Mouse (Mus musculus) limb, embryonic 12.5 days (tissue): Measurements from ENCODE around the gene Gm10670. TPM values are rescaled to one million over a fixed set of nuclear protein-coding genes. Genes with fewer than 3 reads are reported as not detected.
"Not testable (repeated sequence)": the region's sequence is repeated elsewhere in the genome, so short reads cannot be mapped to it uniquely, and the experiment has no call there.

Experiments used
- ATAC-seq: fragments of 200-750 bp; cut with Nextera tagmentation; 2 replicates; pipeline ENCODE4 v1.8.0; 2017; ENCODE audit warnings: low read depth, moderate TSS enrichment; ENCODE audit not compliant: insufficient number of reproducible peaks, insufficient read depth, low FRiP score, low TSS enrichment
- H3K27ac ChIP-seq: fragments of 300-500 bp; sonication (generic); 2 replicates; pipeline ENCODE4 v1.5.1; 2016; ENCODE audit warnings: mild to moderate bottlenecking, moderate library complexity
- H3K27me3 ChIP-seq: fragments of 300-500 bp; sonication (generic); 2 replicates; pipeline ENCODE4 v1.6.1; 2016; ENCODE audit warnings: mild to moderate bottlenecking, moderate library complexity
- H3K36me3 ChIP-seq: fragments of 300-500 bp; sonication (generic); 2 replicates; pipeline ENCODE4 v1.6.1; 2016; ENCODE audit warnings: mild to moderate bottlenecking, moderate library complexity
- H3K4me1 ChIP-seq: fragments of 300-500 bp; sonication (generic); replicated peaks from 2 replicates; pipeline ENCODE4 v1.6.1; 2016
- H3K4me2 ChIP-seq: fragments of 300-500 bp; sonication (generic); 2 replicates; pipeline ENCODE4 v1.6.1; 2016; ENCODE audit warnings: mild to moderate bottlenecking, moderate library complexity
- H3K4me3 ChIP-seq: fragments of 300-500 bp; sonication (generic); replicated peaks from 2 replicates; pipeline ENCODE4 v1.5.1; 2016; ENCODE audit warnings: mild to moderate bottlenecking
- H3K9ac ChIP-seq: fragments of 300-500 bp; sonication (generic); replicated peaks from 2 replicates; pipeline ENCODE4 v1.6.1; 2016; ENCODE audit warnings: mild to moderate bottlenecking, moderate library complexity
- H3K9me3 ChIP-seq: fragments of 300-500 bp; sonication (generic); 2 replicates; pipeline ENCODE4 v1.6.1; 2016; ENCODE audit warnings: mild to moderate bottlenecking, moderate library complexity
- WGBS: fragments of 180-500 bp; shearing (Covaris S2); methylation state at CpG from one replicate; pipeline ENCODE4 v1.1.7; 2016; 5-methylcytosine and 5-hydroxymethylcytosine counted together
- polyA plus RNA-seq: library from polyadenylated mRNA; unstranded; fragments of >200 nt; fragmentation: Nextera tagmentation; extraction: Ambion mirVana; gene quantifications from 2 replicates; pipeline ENCODE4 v1.2.1, GENCODE M21; 2016

The Gm10670 gene
- polyA plus RNA-seq, result not detected in 2 replicates

GRCm38 (mm10) chr7:20474825-20475224 lies at the start of gene Gm10670:
Gene Gm10670, minus strand, starts transcription at chr7:20474925.
- not testable (repeated sequence) for ATAC-seq

GRCm38 (mm10) chr7:20510434-20510833 lies 35.7 kb upstream of the Gm10670 start, which contains the start of gene Vmn1r103:
Gene Vmn1r103, minus strand, starts transcription at chr7:20510534.
- H3K27ac ChIP-seq, ATAC-seq, H3K9me3 ChIP-seq, H3K27me3 ChIP-seq, H3K4me1 ChIP-seq, H3K36me3 ChIP-seq, H3K4me3 ChIP-seq, H3K4me2 ChIP-seq, H3K9ac ChIP-seq: not testable (repeated sequence)
- no CpG with 5 or more reads among the region's 3 CpGs for WGBS

More at GRCm38 (mm10) chr7:20474825-20475224, at the start of gene Gm10670:
- not testable (repeated sequence) for H3K4me2 ChIP-seq, H3K36me3 ChIP-seq, H3K9me3 ChIP-seq, H3K27ac ChIP-seq, H3K27me3 ChIP-seq, H3K4me3 ChIP-seq, H3K4me1 ChIP-seq, H3K9ac ChIP-seq
- no CpG with 5 or more reads among the region's 5 CpGs for WGBS

GRCm38 (mm10) chr7:20442493-20442892 lies 32.2 kb downstream of the Gm10670 start, which contains the start of gene Vmn1r101:
Gene Vmn1r101, minus strand, starts transcription at chr7:20442593.
- not testable (repeated sequence) for H3K4me2 ChIP-seq, H3K9ac ChIP-seq, H3K27me3 ChIP-seq, H3K4me1 ChIP-seq, ATAC-seq, H3K9me3 ChIP-seq, H3K27ac ChIP-seq, H3K36me3 ChIP-seq, H3K4me3 ChIP-seq
- WGBS, result no CpG with 5 or more reads among the region's 2 CpGs

Other genes starting within 250 kb of the Gm10670 start
- not detected in 2 replicates for gene Gm4498, start 241.1 kb downstream of the Gm10670 start, polyA plus RNA-seq
- gene Gm5890, start 212.1 kb downstream of the Gm10670 start, polyA plus RNA-seq, result not detected in 2 replicates
- gene Gm4133, start 140.9 kb downstream of the Gm10670 start, polyA plus RNA-seq, result not detected in 2 replicates
- not detected in 2 replicates for gene Gm5728, start 99.5 kb downstream of the Gm10670 start, polyA plus RNA-seq
- not detected in 2 replicates for gene Vmn1r100, start 57.0 kb downstream of the Gm10670 start, polyA plus RNA-seq
- gene Vmn1r101, start 32.3 kb downstream of the Gm10670 start, polyA plus RNA-seq, result not detected in 2 replicates
- gene Vmn1r103, start 35.6 kb upstream of the Gm10670 start, polyA plus RNA-seq, result not detected in 2 replicates
- gene Vmn1r104, start 58.9 kb upstream of the Gm10670 start, polyA plus RNA-seq, result not detected in 2 replicates
- not detected in 2 replicates for gene Gm5726, start 70.8 kb upstream of the Gm10670 start, polyA plus RNA-seq
- not detected in 2 replicates for gene Gm4141, start 101.3 kb upstream of the Gm10670 start, polyA plus RNA-seq
- gene Gm4513, start 124.1 kb upstream of the Gm10670 start, polyA plus RNA-seq, result not detected in 2 replicates
- not detected in 2 replicates for gene Vmn1r107, start 194.0 kb upstream of the Gm10670 start, polyA plus RNA-seq
- gene Vmn1r111, start 228.3 kb upstream of the Gm10670 start, polyA plus RNA-seq, result not detected in 2 replicates